In genomic region chr5:98865146-98865545, GRCm38 (mm10) we compare ENCODE assay signal across 26 mouse cellular contexts.
"Had no signal": no experiment of that assay in that cellular context is flagged by ENCODE, and none has a peak within 500 bp of the region (broad histone marks: within the 10 kb centered on the region; RNA-seq: fewer than 3 reads in every experiment).

No protein-coding gene starts in this region.

- H3K27ac ChIP-seq: heart, embryonic 10.5 days; hindbrain, embryonic 10.5 days; hindbrain, embryonic 12.5 days; hindbrain, embryonic 14.5 days; intestine, embryonic 15.5 days; layer of hippocampus, adult 2 months; left cerebral cortex, adult 2 months; limb, embryonic 10.5 days; limb, embryonic 12.5 days; liver, embryonic 13.5 days had no signal

- H3K27me3 ChIP-seq: hindbrain, embryonic 12.5 days; intestine, embryonic 15.5 days; liver, embryonic 13.5 days had no signal

- H3K4me1 ChIP-seq: heart, embryonic 10.5 days; heart, embryonic 12.5 days; hindbrain, embryonic 10.5 days; hindbrain, embryonic 12.5 days; intestine, embryonic 15.5 days; limb, embryonic 12.5 days; liver, embryonic 13.5 days had no signal

- H3K4me3 ChIP-seq: heart, embryonic 10.5 days; heart, embryonic 12.5 days; hindbrain, embryonic 10.5 days; hindbrain, embryonic 12.5 days; intestine, embryonic 15.5 days; layer of hippocampus, adult 2 months; left cerebral cortex, adult 2 months; limb, embryonic 10.5 days; limb, embryonic 12.5 days; liver, embryonic 13.5 days had no signal

- ATAC-seq: hindbrain, embryonic 16.5 days; inflammation-experienced regulatory T-cells, adult 6 months; intestine, embryonic 15.5 days; intestine, postnatal 0 days had no signal

- H3K9me3 ChIP-seq: heart, embryonic 10.5 days; heart, embryonic 12.5 days; hindbrain, embryonic 10.5 days; hindbrain, embryonic 12.5 days; intestine, embryonic 15.5 days; limb, embryonic 10.5 days; limb, embryonic 12.5 days; liver, embryonic 13.5 days had no signal

- H3K9ac ChIP-seq: heart, embryonic 12.5 days; hindbrain, embryonic 12.5 days; hindbrain, embryonic 14.5 days; intestine, embryonic 15.5 days; limb, embryonic 12.5 days; liver, embryonic 13.5 days had no signal

- H3K36me3 ChIP-seq: heart, embryonic 10.5 days; heart, embryonic 12.5 days; hindbrain, embryonic 10.5 days; hindbrain, embryonic 12.5 days; intestine, embryonic 15.5 days; limb, embryonic 10.5 days; limb, embryonic 12.5 days; liver, embryonic 13.5 days had no signal

- DNase-seq: gastrocnemius, postnatal 14 days; gastrocnemius, postnatal 36 days; heart, adult 18-20 months; heart, postnatal 10 days; heart, postnatal 4 days; kidney, adult 18-20 months; kidney, adult 8-10 months; kidney, postnatal 10 days; kidney, postnatal 25 days; kidney, postnatal 4 days; liver; liver, embryonic 13.5 days had no signal

- H3K4me2 ChIP-seq: heart, embryonic 12.5 days; hindbrain, embryonic 12.5 days; hindbrain, embryonic 14.5 days; intestine, embryonic 15.5 days; limb, embryonic 12.5 days; liver, embryonic 11.5 days; liver, embryonic 13.5 days had no signal
